Mouse (Mus musculus): ENCODE measurements around the gene Rnase2a. TPM values are rescaled to one million over a fixed set of nuclear protein-coding genes. Genes with fewer than 3 reads are reported as not detected.
"Not testable (repeated sequence)": the region's sequence is repeated elsewhere in the genome, so short reads cannot be mapped to it uniquely, and the experiment has no call there.

The Rnase2a gene
- polyA plus RNA-seq (2016; fragmentation: Nextera tagmentation; extraction: Ambion mirVana) = not detected in 2 replicates

DNA sequence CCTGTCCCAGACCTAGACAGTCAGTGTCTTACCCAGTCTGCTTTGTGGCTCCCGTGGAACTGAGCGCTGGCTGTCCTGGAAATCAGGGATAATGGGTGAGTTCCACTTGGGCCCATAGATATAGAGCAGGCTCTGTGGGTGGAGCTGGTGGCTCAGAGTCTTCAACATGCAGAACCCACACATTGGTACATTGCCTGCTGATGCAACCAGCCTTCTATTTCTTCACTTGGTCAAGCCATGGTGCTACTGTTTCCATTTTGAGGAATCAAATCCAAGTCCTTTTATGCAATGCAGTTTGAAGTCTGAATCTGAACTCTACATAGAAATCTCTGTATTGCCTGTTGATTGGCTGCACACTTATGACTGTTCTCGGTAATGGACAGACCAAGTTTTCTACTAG, at the start of gene Rnase2a:
Gene Rnase2a, minus strand, starts transcription at position 72 of the 400 bp plus-strand sequence.
- Histone ChIP-seq H3K27ac (no peak within 1 kb of the TSS), H3K9me3 (no peaks in the 10 kb centered on the region), H3K27me3 (ENCODE audit: poor library complexity, severe bottlenecking) (no peaks in the 10 kb centered on the region), H3K4me3 (no peak within 1 kb of the TSS), H3K4me1 (no peaks in the 10 kb centered on the region), H3K36me3 (replicated peaks) (no peaks in the 10 kb centered on the region)
- DNase-seq (ENCODE audit: extremely low spot score, low spot score) = no peak
- 88% methylated on average over 3 of the region's 3 CpGs for WGBS

DNA sequence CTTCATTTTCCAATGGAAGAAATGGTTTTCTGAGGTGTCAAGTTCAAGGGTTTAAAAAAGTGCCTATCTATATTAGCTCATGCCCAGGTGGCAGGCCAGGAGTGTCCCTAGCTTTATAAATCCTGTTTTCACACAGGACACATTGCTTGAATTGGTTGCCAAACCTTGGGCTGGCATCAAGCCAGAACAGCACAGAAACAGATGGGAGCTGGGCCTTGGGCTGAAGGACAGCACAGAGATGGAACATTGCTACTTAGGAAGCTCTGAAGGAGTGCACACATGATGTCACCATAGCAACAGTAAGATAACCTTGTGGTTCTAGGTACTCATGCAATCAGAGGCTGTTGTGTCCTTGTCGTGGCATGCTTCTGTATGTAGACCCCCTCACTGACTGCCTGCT, 35.6 kb upstream of the Rnase2a start:
- H3K4me3 ChIP-seq = no peak overlapping the region
- H3K9me3 ChIP-seq = no peaks in the 10 kb centered on the region
- 64% methylated on average over 1 of the region's 1 CpGs for WGBS
- H3K4me1 ChIP-seq = no peaks in the 10 kb centered on the region
- H3K27ac ChIP-seq = no peak overlapping the region
- H3K36me3 ChIP-seq (replicated peaks) = no peaks in the 10 kb centered on the region
- H3K27me3 ChIP-seq (ENCODE audit: poor library complexity, severe bottlenecking) = no peaks in the 10 kb centered on the region
- DNase-seq (ENCODE audit: extremely low spot score, low spot score) = no peak

DNA sequence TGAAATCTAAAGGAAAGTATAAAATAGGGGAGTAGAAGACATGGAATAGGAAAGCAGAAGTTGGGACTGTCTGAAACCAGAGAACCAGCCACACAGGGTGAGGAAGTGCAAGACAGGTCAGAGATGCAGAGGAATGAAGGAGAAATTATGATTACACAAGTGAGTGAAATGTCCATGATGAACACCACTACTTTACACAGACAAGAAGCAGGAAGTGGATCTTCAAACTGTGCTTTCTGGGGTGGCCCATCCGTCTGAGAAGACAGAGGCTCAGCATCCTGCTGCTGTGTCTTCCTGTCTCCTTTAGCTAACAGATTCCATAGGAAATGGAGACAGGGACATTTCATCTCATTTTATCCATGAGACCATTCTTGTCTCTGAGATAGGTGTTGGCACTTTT, 22.6 kb upstream of the Rnase2a start:
- H3K27me3 ChIP-seq (ENCODE audit: poor library complexity, severe bottlenecking); H3K27ac ChIP-seq; H3K4me3 ChIP-seq; H3K9me3 ChIP-seq; DNase-seq (ENCODE audit: extremely low spot score, low spot score); H3K4me1 ChIP-seq; H3K36me3 ChIP-seq (replicated peaks): not testable (repeated sequence)
- 67% methylated on average over 1 of the region's 1 CpGs for WGBS

DNA sequence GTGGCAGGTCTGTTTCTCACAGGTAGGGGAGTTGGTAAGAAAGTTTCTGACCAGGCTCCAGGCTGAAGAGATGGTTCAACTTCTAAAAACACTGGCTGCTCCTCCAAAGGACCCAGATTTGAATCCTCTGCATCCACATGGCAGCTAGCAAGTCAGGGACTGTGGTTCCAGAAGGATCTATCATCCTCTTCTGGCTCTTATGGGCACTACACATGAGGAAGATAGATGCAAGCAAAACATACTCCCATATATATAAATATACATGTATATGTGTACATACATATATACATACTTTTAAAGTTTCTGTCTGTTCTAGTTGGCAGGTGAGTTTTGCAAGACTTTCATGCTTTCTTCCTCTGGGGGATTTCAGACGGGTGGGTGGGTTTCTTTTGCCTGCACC, 12.8 kb upstream of the Rnase2a start:
- Histone ChIP-seq H3K9me3 (no peaks in the 10 kb centered on the region), H3K27ac (no peak overlapping the region), H3K4me1 (no peaks in the 10 kb centered on the region), H3K27me3 (ENCODE audit: poor library complexity, severe bottlenecking) (no peaks in the 10 kb centered on the region), H3K4me3 (no peak overlapping the region), H3K36me3 (replicated peaks) (no peaks in the 10 kb centered on the region)
- WGBS = 89% methylated on average over 1 of the region's 1 CpGs
- no peak for DNase-seq (ENCODE audit: extremely low spot score, low spot score)

DNA sequence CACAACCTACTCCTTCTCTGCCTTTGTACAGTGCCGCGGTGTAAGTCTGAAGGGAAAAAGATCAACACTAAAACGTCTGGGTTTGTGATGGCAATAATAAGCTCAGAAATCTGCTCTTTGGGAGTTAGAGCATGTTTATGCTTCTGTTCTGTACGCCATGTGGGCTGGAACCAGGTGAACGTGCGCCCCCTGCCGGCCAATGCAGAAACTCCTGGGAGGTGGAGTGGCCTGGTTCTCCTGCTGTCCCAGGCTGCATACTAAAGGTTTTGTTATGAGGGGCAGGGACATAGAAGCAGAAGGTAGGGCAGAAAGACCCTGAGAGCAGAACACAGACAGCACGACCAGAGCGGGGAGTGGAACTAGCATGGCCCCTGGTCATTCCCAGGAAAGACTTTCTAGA, 10.2 kb upstream of the Rnase2a start:
- DNase-seq (ENCODE audit: extremely low spot score, low spot score) = peak; percentile 83
- WGBS = 6% methylated on average over 9 of the region's 9 CpGs
- H3K4me3 ChIP-seq = no peak overlapping the region
- H3K27ac ChIP-seq = no peak overlapping the region
- no peaks in the 10 kb centered on the region for H3K9me3 ChIP-seq
- H3K4me1 ChIP-seq = no peaks in the 10 kb centered on the region
- no peaks in the 10 kb centered on the region for H3K27me3 ChIP-seq (ENCODE audit: poor library complexity, severe bottlenecking)
- H3K36me3 ChIP-seq (replicated peaks) = no peaks in the 10 kb centered on the region

DNA sequence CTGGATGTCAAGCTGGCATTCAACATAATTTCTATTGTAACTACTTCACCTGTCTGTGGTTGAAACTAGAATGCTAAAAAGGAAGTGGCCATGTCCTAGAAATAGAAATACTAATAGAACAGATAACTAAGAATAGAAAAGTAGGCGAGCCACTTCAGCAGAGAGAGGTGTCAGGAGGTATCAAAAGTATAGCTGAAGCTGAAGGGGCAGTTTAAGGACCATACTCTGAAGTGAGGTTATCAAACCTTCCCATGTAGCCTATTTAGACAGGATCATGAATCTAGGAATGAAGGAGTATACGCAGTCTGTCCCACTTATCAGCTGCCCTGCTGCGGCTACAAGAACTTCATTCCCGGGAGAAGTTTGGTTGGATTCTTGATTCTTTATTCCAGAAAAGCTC, 9.8 kb upstream of the Rnase2a start:
- DNase-seq (ENCODE audit: extremely low spot score, low spot score) = no peak
- no peaks in the 10 kb centered on the region for H3K9me3 ChIP-seq
- no peak overlapping the region for H3K4me3 ChIP-seq
- no peak overlapping the region for H3K27ac ChIP-seq
- no peaks in the 10 kb centered on the region for H3K27me3 ChIP-seq (ENCODE audit: poor library complexity, severe bottlenecking)
- H3K36me3 ChIP-seq (replicated peaks) = no peaks in the 10 kb centered on the region
- WGBS = 81% methylated on average over 4 of the region's 4 CpGs
- no peaks in the 10 kb centered on the region for H3K4me1 ChIP-seq

DNA sequence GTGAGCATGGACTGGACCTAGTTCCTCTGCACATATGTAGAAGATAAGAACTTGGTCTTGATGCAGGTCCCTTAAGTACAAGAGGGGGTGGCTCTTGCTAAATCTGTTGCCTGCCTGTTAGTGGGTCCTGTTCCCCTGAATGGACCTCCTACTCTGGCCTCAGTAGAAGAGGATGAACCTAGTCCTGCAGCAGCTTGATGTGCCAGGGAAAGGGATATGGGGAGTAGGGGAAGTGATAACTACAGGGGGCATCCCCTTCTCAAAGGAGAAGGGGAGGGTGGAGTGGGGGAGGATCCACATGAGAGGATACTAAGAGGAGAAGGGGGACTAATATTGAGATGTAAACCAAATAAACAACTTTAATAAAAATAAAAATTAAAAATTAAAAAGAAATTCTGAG, 6.5 kb upstream of the Rnase2a start:
- H3K36me3 ChIP-seq (replicated peaks) = no peaks in the 10 kb centered on the region

DNA sequence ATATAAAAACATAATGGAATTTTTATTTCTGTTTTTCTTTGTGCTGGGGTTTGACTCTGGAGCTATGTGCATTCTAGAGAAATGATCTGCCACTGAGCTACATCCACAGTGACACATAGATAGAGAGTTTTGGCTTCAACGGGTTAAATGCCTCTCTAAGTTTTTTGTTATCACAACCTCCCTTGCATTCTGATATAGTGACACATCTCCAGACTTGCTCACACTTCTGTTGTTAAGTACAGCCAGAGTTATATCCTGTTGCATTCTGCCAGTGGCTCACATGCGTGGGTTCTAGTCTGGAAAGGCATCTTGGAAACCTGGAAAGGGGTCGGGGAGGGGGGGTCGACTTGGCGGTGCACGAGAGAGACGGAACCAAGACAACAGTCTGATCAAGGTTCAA, 3.8 kb upstream of the Rnase2a start:
- WGBS = 92% methylated on average over 7 of the region's 7 CpGs
- no peak overlapping the region for H3K27ac ChIP-seq
- H3K4me1 ChIP-seq = no peaks in the 10 kb centered on the region
- H3K9me3 ChIP-seq = no peaks in the 10 kb centered on the region
- no peak overlapping the region for H3K4me3 ChIP-seq
- no peaks in the 10 kb centered on the region for H3K36me3 ChIP-seq (replicated peaks)
- H3K27me3 ChIP-seq (ENCODE audit: poor library complexity, severe bottlenecking) = no peaks in the 10 kb centered on the region
- DNase-seq (ENCODE audit: extremely low spot score, low spot score) = no peak

More for the DNA sequence above, 6.5 kb upstream of the Rnase2a start:
- no peak overlapping the region for H3K4me3 ChIP-seq
- H3K27ac ChIP-seq = no peak overlapping the region
- H3K9me3 ChIP-seq = no peaks in the 10 kb centered on the region
- H3K4me1 ChIP-seq = no peaks in the 10 kb centered on the region
- no peaks in the 10 kb centered on the region for H3K27me3 ChIP-seq (ENCODE audit: poor library complexity, severe bottlenecking)
- no peak for DNase-seq (ENCODE audit: extremely low spot score, low spot score)

DNA sequence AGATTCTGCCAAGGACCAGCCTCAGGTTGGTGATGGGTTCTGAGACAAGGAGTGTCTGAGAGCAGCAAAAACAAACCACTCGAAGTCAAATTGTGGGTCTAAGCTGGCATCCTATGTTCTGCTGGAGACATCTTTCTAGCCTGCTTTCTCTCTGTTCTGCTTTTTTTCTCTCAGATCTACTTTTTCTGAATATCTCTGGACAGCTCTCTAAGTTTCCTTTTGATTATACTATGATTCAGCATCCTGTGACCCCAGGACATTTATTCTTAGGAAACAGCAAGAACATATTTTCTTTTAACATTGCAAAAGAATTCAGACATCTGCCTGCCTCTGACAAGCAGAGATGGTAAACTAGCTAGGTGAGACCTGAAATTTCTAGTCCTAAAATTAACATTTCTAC, 2.3 kb downstream of the Rnase2a start:
- Histone ChIP-seq H3K36me3 (replicated peaks) (no peaks in the 10 kb centered on the region), H3K4me3 (no peak overlapping the region), H3K4me1 (no peaks in the 10 kb centered on the region), H3K9me3 (no peaks in the 10 kb centered on the region), H3K27me3 (ENCODE audit: poor library complexity, severe bottlenecking) (no peaks in the 10 kb centered on the region), H3K27ac (no peak overlapping the region)
- 100% methylated on average over 1 of the region's 1 CpGs for WGBS
- DNase-seq (ENCODE audit: extremely low spot score, low spot score) = no peak

DNA sequence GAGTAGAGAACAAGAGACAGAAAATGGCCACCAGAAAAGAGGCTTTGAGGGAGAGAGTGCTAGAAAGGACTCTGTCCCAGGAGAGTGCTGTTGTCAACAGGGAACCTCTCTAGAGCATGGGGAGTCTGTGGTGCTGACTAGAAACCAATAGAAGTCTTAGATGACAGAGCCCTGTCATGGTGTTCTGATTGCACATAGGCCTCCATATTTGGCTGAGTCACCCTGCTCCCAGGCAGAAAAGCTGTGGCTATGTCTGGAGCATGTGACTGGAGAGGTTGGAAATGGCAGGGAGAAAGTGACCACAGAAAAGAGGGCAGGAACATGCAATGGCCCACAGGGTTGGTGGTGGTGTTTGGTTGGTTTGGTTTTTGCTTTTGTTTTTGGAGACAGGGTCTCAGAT, 3.7 kb downstream of the Rnase2a start:
- H3K9me3 ChIP-seq; H3K36me3 ChIP-seq (replicated peaks); H3K4me1 ChIP-seq; H3K4me3 ChIP-seq; H3K27me3 ChIP-seq (ENCODE audit: poor library complexity, severe bottlenecking); DNase-seq (ENCODE audit: extremely low spot score, low spot score); H3K27ac ChIP-seq: not testable (repeated sequence)

DNA sequence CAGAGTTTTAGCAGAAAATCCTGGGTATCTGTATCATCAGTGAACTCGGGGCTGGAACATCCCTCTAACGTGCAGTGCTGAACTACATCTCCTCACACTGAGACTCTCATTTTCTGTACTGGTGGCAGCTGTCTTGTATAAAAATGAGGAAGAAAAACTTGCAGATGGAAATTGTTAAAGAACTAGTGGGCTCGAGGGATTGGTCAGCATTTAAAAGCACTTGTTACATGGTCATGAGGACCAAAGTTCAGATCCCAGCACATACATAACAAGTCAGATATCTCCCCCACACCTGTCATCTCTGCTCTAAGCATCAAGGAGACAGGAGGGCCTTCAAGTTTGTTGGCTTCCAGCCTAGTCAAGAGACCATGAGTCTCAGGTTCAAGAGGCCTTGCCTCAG, 5.6 kb downstream of the Rnase2a start:
- Histone ChIP-seq H3K4me3 (no peak overlapping the region), H3K27me3 (ENCODE audit: poor library complexity, severe bottlenecking) (no peaks in the 10 kb centered on the region), H3K9me3 (no peaks in the 10 kb centered on the region), H3K27ac (no peak overlapping the region), H3K4me1 (no peaks in the 10 kb centered on the region), H3K36me3 (replicated peaks) (no peaks in the 10 kb centered on the region)
- DNase-seq (ENCODE audit: extremely low spot score, low spot score) = peak; percentile 9
- 81% methylated on average over 3 of the region's 3 CpGs for WGBS

DNA sequence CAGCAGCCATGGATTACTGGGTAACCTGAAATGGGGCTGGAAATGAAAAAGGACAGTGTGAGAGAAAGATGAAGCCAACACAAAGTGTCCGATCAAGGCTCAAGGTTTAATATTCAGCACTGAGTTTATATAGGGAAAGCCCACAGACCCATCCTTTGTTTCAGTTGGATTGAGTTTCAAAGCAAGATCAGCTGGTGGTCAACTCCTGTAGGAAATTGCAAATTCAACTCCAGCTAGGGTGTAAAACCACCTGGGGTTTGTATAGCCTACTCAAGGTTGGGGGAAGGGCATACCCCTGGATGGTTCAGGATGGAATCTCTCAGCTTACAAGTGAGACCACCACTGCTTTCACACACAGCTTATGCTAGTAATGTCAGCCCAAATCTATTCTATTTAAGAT, 8.2 kb downstream of the Rnase2a start:
- Histone ChIP-seq H3K4me1 (no peaks in the 10 kb centered on the region), H3K36me3 (replicated peaks) (no peaks in the 10 kb centered on the region), H3K27ac (no peak overlapping the region), H3K27me3 (ENCODE audit: poor library complexity, severe bottlenecking) (no peaks in the 10 kb centered on the region), H3K4me3 (no peak overlapping the region), H3K9me3 (no peaks in the 10 kb centered on the region)
- 81% methylated on average over 1 of the region's 1 CpGs for WGBS
- DNase-seq (ENCODE audit: extremely low spot score, low spot score) = no peak

DNA sequence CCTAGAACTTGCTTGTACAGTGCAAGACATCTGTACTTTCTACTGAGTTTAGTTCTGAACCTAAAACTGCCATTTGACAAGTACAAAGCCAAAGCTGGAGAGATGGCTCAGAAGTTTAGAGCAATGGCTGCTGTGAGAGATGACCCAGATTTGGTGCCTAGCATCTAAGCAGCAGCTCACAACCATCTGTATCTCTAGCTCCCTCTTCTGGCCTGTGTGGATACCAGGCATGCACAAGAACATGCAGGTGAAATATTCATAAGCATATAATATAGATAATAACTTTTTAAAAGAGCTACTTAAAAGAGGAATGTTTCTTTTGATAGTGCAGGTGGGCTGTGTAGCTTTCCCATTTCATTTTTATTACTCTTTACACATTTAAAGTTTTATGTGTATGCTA, 15.0 kb downstream of the Rnase2a start:
- Histone ChIP-seq H3K4me3 (no peak overlapping the region), H3K27ac (no peak overlapping the region), H3K27me3 (ENCODE audit: poor library complexity, severe bottlenecking) (no peaks in the 10 kb centered on the region), H3K4me1 (no peaks in the 10 kb centered on the region), H3K9me3 (no peaks in the 10 kb centered on the region), H3K36me3 (replicated peaks) (no peaks in the 10 kb centered on the region)
- no peak for DNase-seq (ENCODE audit: extremely low spot score, low spot score)

DNA sequence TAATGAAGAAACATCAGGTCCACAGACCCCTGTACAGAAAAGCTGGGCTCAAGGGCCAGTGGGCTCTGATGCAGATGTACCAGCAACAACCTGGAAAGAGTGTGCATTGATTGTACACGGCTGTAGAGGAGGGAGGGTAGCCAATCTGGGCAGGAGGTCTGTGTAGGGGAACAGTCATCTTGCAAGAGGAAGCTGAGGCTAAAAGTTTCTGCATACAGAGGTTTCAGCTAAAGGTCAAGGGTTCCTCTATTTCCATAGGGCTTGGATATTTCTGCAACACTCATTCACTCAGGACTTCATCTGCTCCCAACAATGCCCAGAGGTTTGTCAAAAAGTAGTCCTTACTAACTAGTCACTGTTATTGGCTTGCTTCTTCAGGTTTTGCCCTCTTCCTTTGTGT, 18.4 kb downstream of the Rnase2a start:
- not testable (repeated sequence) for DNase-seq (ENCODE audit: extremely low spot score, low spot score); H3K4me3 ChIP-seq; H3K27ac ChIP-seq; H3K36me3 ChIP-seq (replicated peaks); H3K9me3 ChIP-seq; H3K27me3 ChIP-seq (ENCODE audit: poor library complexity, severe bottlenecking); H3K4me1 ChIP-seq
- 83% methylated on average over 1 of the region's 1 CpGs for WGBS
